Mouse (Mus musculus) stomach, adult 2 months (tissue): Measurements from ENCODE around the gene Cd24a. TPM values are rescaled to one million over a fixed set of nuclear protein-coding genes. Genes with fewer than 3 reads are reported as not detected.

Experiments used
- polyA plus RNA-seq: library from polyadenylated mRNA; depleted of rRNA; stranded (reverse); fragments of >200 nt; gene quantifications from 2 replicates; pipeline ENCODE4 v1.2.3, GENCODE M21; 2012; rRNA removed

Cd24a gene
- polyA plus RNA-seq, result 263 and 295 TPM in 2 replicates

GRCm38 (mm10) chr10:43577997-43578331 is at the start of gene Cd24a:
TSS of gene Cd24a (plus strand) at chr10:43578284.

GRCm38 (mm10) chr10:43540442-43541152 is 37.5 kb upstream of the Cd24a start, which contains the start of gene 1700021F05Rik:
TSS of gene 1700021F05Rik (minus strand) at chr10:43540994.

Other genes starting within 250 kb of the Cd24a start
- gene Bend3, start 99.5 kb upstream of the Cd24a start, polyA plus RNA-seq, result 1.2 and 1.3 TPM in 2 replicates
- 28.8 and 62.2 TPM in 2 replicates for gene Gm9803, start 54.2 kb upstream of the Cd24a start, polyA plus RNA-seq
- 2.4 and 4.8 TPM in 2 replicates for gene 1700021F05Rik, start 37.3 kb upstream of the Cd24a start, polyA plus RNA-seq